Mouse (Mus musculus) cerebellum, adult 18-20 months (tissue): Measurements from ENCODE around the gene Rpl31.

Experiments
- DNase-seq, 2 experiments: peaks; one replicate each; pipeline ENCODE4 v3.0.0; 2021

Gene Rpl31

GRCm38 (mm10) chr1:39367601-39368266 is at the start of gene Rpl31:
Gene Rpl31, plus strand, starts transcription at chr1:39367842.
- peak; percentile 98 to 99 for DNase-seq

GRCm38 (mm10) chr1:39317935-39318334 is 49.7 kb upstream of the Rpl31 start:
- DNase-seq: no peak

GRCm38 (mm10) chr1:39318870-39319269 is 48.8 kb upstream of the Rpl31 start:
- DNase-seq: no peak

- DNase-seq: no peak
These were observed 45.7 kb upstream of the Rpl31 start for GRCm38 (mm10) chr1:39321954-39322353.

GRCm38 (mm10) chr1:39325228-39325627 is 42.4 kb upstream of the Rpl31 start:
- DNase-seq: no peak

- no peak for DNase-seq
These were observed 40.1 kb upstream of the Rpl31 start for GRCm38 (mm10) chr1:39327546-39327945.

GRCm38 (mm10) chr1:39330857-39331594 is 36.6 kb upstream of the Rpl31 start:
- no peak for DNase-seq

GRCm38 (mm10) chr1:39332456-39332855 is 35.2 kb upstream of the Rpl31 start:
- no peak for DNase-seq

- no peak for DNase-seq
These were observed 32.0 kb upstream of the Rpl31 start for GRCm38 (mm10) chr1:39335561-39336196.

- no peak for DNase-seq
These were observed 30.9 kb upstream of the Rpl31 start for GRCm38 (mm10) chr1:39336788-39337187.

GRCm38 (mm10) chr1:39338831-39339230 is 28.8 kb upstream of the Rpl31 start:
- DNase-seq: no peak

- no peak for DNase-seq
These were observed 28.2 kb upstream of the Rpl31 start for GRCm38 (mm10) chr1:39339455-39339854.

GRCm38 (mm10) chr1:39340156-39340555 is 27.5 kb upstream of the Rpl31 start:
- no peak for DNase-seq

GRCm38 (mm10) chr1:39340647-39341046 is 27.0 kb upstream of the Rpl31 start:
- peak; percentile 65 to 70 for DNase-seq

- no peak for DNase-seq
These were observed 25.8 kb upstream of the Rpl31 start for GRCm38 (mm10) chr1:39341807-39342206.

GRCm38 (mm10) chr1:39343242-39343641 is 24.4 kb upstream of the Rpl31 start:
- DNase-seq: no peak

- DNase-seq: no peak
These were observed 22.6 kb upstream of the Rpl31 start for GRCm38 (mm10) chr1:39344981-39345600.

GRCm38 (mm10) chr1:39349001-39349400 is 18.6 kb upstream of the Rpl31 start:
- DNase-seq: peak; percentile 61 to 65

- no peak for DNase-seq
These were observed 18.2 kb upstream of the Rpl31 start for GRCm38 (mm10) chr1:39349427-39349826.

- no peak for DNase-seq
These were observed 5.7 kb upstream of the Rpl31 start for GRCm38 (mm10) chr1:39361754-39362514.

- no peak for DNase-seq
These were observed 5.1 kb upstream of the Rpl31 start for GRCm38 (mm10) chr1:39362515-39362893.

- no peak for DNase-seq
These were observed 2.1 kb upstream of the Rpl31 start for GRCm38 (mm10) chr1:39365562-39365961.

GRCm38 (mm10) chr1:39367045-39367444 is 597 bp upstream of the Rpl31 start:
- peak in 1 of 2 experiments; percentile 23 for DNase-seq
